Mouse (Mus musculus) liver, embryonic 14.5 days (tissue): Measurements from ENCODE around the gene Prtn3.

Experiments
- CTCF ChIP-seq: IDR thresholded peaks from 2 replicates; pipeline ENCODE4 v1.5.1; 2016; ENCODE audit warnings: antibody characterized with exemption, low read depth, control low read depth
- EP300 ChIP-seq: IDR thresholded peaks from 2 replicates; pipeline ENCODE4 v1.6.1; 2016; ENCODE audit warnings: antibody characterized with exemption, low read depth

- TF ChIP-seq EP300 (no peak), CTCF (no peak)
Observed at GRCm38 (mm10) chr10:79852107-79852789, 22.0 kb upstream of the Prtn3 start.
